Mouse (Mus musculus) megakaryocyte, embryonic 14.5 days (primary cell): ENCODE data around the gene Teddm3.

Experiments used
- FLI1 ChIP-seq: IDR thresholded peaks from 2 replicates; pipeline ENCODE4 v1.6.1; 2012; ENCODE audit warnings: low read length, inconsistent platforms, mixed read lengths
- GATA1 ChIP-seq: IDR thresholded peaks from 3 replicates; pipeline ENCODE4 v1.6.1; 2012; ENCODE audit warnings: mixed read lengths, low read length, inconsistent platforms, borderline replicate concordance

- no peak for TF ChIP-seq GATA1
- no peak for TF ChIP-seq FLI1
These were observed 42.8 kb upstream of the Teddm3 start for GRCm38 (mm10) chr16:21196576-21196975.
